Mouse (Mus musculus) right cerebral cortex, postnatal 25 days (tissue): ENCODE results near the gene Cfd.

Experiments
- DNase-seq: peaks from one replicate; pipeline ENCODE4 v3.0.0; 2022

Gene Cfd

GRCm38 (mm10) chr10:79919251-79919849, 28.7 kb downstream of the Cfd start:
- DNase-seq, result no peak

DNA sequence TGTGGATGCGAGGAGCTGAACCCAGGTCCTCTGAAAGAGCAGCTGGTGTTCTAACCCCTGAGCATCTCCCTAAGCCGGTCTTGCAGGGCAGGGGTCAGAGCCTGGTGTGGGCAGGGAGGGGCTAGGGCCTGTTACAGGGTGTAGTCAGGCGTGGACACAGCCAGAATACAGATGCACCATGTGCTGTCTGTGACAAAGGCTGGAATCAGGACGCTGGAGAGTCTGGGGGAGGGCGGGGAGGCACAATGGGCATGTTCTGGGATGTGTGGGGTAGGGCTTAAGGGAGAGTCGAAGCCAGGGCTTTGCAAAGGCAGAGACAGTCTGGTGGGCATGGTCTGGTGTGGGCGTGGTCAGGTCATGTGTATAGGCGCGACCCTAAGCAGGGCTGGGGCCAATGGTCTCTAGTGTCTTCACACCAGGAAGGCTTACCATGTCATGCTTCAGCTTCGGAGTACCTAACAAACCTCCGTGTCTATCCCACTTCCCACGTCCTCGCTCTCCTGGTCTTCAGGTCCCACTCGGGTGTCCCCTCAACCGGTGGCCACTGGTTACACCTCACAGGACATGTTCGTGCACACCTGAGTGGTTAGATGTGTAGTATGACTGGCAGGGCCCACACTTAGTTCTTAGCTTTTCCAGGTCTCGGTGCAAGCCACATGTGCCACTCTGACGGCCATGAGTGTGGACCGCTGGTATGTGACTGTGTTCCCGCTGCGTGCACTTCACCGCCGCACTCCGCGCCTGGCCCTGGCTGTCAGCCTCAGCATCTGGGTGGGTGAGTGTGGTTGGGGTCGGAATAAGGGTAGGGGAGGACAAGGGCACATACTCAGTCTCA, 29.6 kb downstream of the Cfd start:
- DNase-seq, result no peak

DNA sequence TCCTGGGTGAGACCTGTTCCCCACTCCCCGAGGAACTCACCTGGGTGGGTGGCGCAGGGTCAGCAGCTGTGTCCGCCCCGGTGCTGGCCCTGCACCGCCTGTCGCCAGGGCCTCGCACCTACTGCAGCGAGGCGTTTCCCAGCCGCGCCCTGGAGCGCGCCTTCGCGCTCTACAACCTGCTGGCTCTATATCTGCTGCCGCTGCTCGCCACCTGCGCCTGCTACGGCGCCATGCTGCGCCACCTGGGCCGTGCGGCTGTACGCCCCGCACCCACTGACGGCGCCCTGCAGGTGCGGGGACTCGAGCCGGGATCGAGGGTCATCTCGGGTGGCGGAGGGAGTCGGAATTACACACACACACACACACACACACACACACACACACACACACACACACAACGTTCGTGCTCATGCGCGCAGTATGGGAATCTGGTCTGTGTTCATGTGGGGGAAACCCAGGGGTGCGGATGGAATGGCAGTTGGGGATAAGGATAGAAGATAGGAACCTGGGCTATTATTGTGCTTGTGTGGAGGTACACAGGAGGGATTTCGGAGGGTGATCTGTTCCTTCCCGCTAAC, 30.4 kb downstream of the Cfd start, which contains the start of gene R3hdm4:
TSS of gene R3hdm4 (minus strand) at position 251 of the 578 bp plus-strand sequence.
- DNase-seq, result no peak

- DNase-seq, result no peak
Measured at GRCm38 (mm10) chr10:79921572-79921971, 30.9 kb downstream of the Cfd start.

GRCm38 (mm10) chr10:79924998-79925784, 34.5 kb downstream of the Cfd start:
- DNase-seq, result peak; percentile 91

DNA sequence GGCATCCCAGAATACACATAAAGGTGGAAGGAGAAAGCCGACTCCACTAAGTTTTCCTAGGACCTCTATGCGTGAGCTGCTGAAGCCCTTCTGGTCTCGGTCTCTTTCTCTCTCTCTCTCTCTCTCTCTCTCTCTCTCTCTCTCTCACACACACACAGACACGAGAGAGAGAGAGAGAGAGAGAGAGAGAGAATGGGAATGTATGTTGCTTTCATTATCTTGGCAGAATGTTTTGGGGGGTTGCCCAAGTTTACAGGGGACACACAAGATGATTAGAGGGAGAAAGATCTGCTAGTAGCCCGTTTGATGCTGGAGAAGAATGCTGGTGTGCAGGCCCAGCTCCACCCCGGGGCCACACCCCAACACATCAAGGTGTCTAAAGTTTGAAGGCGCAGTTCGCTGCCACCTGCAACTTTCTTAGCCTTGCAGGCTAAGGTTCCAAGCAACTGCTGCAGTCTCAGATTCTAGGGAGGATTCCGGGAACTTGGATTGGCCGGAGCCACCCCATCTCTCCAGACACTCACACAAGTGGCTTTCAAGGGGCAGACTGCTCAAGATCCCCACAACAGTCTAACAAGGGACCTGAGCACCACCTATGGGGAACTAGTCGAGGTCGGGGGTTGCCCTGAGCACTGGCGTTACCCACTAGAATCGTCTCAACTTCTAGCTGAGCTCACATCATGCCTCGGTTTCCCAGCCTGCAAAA, 35.3 kb downstream of the Cfd start:
- DNase-seq, result no peak

DNA sequence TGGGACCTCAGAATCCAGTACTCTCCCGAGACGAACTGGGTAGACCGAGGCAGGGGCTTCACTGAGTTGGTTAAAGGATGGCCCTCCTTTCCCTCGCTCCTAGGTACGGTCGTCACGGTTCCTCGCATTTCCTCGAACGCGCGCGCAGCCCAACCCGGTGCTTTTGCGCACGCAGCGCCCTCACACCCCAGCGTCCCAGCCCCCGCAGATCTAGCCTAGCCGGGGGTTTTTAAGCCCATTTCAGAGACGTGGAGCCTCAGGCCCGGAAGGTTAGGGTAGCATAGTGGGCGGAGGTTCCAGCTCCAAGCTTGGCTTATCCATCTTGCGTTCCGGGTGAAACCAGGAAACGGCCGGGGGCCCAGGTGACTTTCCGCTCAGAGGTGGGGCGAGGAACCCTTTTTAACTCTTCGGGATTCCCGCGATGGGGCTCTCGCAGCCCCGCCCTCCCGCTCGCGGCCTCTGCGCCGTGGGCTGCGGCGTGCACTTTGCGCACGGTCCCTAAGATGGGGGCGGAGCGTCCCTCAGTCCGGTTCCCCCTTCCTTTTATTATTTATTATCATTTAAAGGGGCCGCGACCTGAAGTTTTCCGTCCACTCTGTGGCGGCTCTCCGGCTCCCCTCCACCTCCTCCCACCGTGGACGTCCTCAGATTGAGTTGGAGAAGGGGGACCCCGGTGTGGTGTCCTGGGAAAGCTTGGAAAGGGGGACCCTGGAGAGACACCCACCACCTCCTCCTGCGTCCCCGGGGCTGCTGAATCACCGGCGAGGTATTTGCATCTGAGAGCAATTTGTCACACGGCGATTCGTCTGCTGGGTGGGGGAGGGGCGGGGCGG, 36.1 kb downstream of the Cfd start, which contains the start of gene Arid3a:
TSS of gene Arid3a (plus strand) at position 553 of the 833 bp plus-strand sequence.
- peak; percentile 88 for DNase-seq

GRCm38 (mm10) chr10:79927324-79928029, 36.8 kb downstream of the Cfd start:
- peak; percentile 62 for DNase-seq

DNA sequence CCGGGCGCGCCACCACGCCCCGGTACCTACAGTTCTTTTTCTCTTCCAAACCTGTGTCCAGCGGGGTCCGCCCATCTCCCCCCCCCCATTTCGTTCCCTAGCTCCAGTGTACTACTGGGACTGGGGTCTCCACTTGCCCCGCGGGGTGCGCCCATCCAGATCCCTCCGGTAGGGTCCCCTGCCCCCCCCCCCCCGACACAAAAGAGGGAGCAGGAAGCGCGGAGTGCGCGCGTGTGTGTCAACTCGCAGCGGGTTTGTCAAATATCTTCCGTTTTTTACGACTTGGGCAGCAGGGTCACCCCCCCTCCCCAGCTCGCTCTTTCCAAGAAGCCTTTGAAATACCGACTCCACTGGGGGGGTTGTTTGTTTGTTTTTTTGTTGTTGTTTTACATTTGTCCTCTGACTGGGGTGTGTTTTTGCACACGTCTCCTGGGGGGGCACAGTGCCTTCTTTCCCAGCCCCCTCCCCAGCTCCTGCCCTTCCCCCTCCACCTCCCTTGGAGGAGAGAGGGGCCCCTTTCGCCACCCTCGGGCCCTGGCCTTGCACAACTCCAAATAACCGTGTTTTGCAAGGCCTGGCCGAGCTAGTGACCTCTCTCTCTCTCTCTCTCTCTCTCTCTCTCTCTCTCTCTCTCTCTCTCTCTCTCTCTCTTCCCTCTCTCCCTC, 37.5 kb downstream of the Cfd start:
- DNase-seq, result no peak

- no peak for DNase-seq
Measured at GRCm38 (mm10) chr10:79928907-79929701, 38.5 kb downstream of the Cfd start.

DNA sequence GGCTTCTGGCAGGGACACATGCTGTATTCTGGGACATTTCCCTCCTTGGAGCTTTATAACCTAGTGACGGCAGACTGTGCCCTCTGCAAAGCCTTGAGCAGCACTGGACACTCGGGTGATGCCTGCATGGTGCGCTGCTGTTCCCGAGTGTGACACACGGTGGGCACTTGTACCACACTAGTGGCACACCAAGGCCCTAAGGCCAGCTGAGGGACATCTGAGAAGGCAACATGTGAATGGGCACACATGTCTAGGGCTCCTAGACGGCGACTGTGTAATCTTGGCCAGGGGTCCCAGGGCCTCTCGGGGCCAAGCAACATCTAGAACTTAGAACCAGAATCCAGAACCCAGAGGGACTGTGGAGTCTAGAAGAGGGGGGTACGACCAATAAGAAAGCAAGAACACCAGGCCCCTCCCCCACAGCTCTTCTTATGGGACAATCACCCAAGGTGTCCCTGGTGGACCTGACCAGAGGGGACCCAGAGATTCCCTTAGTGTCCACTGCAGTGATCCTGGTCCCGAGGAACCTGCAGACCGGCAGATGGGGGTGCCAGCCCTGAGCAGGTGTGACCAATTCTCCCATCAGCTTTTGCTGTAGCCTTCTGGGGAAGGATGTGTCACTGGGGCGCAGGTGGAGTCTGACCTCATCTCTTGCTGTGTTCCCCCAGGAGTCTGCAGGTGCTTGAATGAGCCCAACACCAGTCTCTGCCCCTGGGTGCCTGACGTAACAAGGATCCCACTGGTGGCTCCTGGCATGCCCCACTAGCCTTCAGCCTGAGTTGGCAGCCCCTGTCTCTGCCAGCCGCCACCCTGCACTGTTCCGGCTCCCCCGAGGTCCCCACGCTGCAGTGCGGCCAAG, 39.5 kb downstream of the Cfd start:
- DNase-seq, result no peak

GRCm38 (mm10) chr10:79930826-79931186, 40.2 kb downstream of the Cfd start:
- DNase-seq, result no peak

DNA sequence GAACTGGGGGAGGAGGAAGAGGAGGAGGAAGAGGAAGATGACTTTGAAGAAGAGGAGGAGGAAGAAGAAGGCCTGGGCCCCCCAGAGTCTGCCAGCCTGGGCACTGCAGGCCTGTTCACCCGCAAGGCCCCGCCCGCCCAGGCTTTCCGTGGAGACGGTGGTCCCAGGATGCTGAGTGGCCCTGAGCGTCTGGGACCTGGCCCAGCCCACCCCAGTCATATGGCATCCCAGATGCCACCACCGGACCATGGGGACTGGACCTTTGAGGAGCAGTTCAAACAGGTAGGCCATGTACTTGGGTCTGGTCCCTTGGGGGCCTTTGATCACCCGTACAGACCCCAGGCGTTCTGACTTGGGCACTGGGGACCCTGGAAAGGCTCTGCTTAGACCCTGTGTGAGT, 41.1 kb downstream of the Cfd start:
- DNase-seq, result no peak

DNA sequence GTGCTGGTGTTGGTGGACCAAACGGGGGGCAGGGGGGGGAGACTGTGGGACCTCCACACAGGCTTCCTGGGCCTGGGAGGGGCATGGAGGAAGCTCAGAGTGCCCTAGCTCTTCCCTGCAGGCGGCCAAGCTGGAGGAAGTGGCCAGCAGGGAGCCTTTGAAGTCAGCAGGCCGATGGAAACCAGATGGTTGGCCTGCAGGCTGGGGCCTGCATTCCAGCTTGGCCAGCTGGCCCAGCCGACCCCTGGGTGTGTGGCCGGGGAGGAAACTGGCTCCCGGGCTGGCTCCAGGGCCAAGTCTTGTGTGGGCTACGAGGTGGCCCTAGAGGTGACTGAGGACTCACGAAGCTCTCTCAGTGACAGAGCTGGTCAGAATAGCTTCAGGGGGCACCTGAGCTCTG, 42.1 kb downstream of the Cfd start:
- no peak for DNase-seq

- no peak for DNase-seq
Measured at GRCm38 (mm10) chr10:79933145-79933679, 42.6 kb downstream of the Cfd start.

- DNase-seq, result no peak
Measured at GRCm38 (mm10) chr10:79933861-79934260, 43.2 kb downstream of the Cfd start.

DNA sequence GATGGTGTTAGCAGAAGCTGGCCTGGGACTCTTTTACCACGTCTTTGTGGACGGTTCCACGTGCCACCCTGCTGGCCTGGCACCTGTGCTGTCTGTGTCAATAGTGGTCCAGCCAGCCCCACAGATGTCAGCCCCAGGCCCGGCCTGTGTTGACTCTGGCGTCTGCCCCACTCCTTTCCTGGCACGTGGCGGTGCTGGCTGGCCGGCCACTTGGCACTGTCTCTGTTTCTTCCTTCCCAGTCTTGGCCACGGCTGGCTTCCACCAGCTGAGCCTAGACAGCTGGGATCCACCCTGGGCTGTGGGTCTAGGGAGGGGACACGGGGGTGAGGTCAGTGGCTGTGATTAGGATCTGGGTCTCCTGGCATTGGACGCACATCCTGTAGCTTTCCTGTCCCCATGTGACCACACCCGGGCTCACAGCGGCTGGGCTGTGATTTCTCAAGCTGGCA, 43.6 kb downstream of the Cfd start:
- DNase-seq, result peak; percentile 71
